Mouse (Mus musculus): Measurements from ENCODE around the gene Mecom. TPM values are rescaled to one million over a fixed set of nuclear protein-coding genes. Genes with fewer than 3 reads are reported as not detected.

The Mecom gene
- total RNA-seq, 2 experiments from 2014 or later: 4.2 to 4.7 TPM

GRCm38 (mm10) chr3:30198227-30198626 lies 349.6 kb downstream of the Mecom start:
- intact Hi-C loops (cut with DNase I): no loop called here

GRCm38 (mm10) chr3:30195186-30195585 lies 352.6 kb downstream of the Mecom start:
- DNase-seq (ENCODE audit: extremely low spot score in 1 of 2, low spot score in 2 of 2): no peak
- intact Hi-C loops (cut with DNase I): no loop called here

More at GRCm38 (mm10) chr3:30198227-30198626, 349.6 kb downstream of the Mecom start:
- DNase-seq (ENCODE audit: extremely low spot score in 1 of 2, low spot score in 2 of 2): no peak

DNA sequence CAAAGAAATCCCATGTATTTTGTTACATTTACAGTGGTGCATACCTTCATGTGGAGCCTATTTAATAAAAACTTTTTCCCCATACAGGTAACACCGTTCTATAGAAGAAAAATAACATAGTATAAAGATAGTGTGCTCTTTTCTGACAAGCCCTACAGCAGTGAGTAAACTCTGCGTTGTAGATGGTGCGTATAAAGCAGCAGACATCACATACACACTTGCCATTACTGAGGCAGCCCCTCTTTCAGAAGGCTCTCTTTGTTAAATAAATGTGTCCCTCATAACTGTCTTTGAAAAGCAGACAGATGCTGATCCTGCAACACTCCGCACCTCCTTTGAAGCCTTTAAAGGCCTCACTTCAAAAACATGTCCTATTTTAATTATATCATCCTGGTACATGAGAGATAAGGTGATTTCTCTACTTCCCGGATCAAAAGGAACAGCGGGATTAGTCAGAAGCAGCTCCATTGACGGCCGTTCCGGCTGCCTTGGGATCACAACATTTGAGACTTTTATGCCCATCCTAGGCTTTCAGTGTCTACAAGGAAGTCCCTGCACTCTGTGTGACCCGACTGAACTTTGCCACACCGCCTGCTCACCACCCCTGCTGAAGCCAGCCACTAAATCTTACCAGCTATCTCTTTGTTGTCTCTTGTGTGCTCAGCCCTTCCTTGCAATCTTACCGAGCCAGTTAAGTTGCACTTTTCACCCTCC lies 355.4 kb downstream of the Mecom start:
- no peak for DNase-seq (ENCODE audit: extremely low spot score in 1 of 2, low spot score in 2 of 2)
- intact Hi-C loops (cut with DNase I): no loop called here

DNA sequence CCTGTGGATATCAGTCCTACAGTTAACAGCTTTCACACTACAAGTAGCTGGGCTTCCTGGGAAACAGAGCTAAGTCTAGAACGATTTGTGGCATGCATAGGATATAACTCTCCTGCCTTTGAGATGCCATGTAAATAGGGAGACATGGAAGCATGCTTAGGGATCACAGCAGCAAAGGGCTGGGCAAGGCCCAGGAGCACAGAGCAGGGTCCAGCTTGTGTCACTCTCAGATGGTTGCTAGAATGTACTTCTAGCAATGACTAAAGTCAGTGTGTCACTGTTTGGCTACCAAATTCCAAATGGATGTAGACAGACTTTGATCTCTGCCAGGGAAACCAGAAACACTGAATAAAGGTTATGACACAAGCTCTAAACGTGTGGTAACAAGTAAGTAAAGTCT lies 358.5 kb downstream of the Mecom start:
- intact Hi-C loops (cut with DNase I): no loop called here
- DNase-seq (ENCODE audit: extremely low spot score in 1 of 2, low spot score in 2 of 2): no peak

DNA sequence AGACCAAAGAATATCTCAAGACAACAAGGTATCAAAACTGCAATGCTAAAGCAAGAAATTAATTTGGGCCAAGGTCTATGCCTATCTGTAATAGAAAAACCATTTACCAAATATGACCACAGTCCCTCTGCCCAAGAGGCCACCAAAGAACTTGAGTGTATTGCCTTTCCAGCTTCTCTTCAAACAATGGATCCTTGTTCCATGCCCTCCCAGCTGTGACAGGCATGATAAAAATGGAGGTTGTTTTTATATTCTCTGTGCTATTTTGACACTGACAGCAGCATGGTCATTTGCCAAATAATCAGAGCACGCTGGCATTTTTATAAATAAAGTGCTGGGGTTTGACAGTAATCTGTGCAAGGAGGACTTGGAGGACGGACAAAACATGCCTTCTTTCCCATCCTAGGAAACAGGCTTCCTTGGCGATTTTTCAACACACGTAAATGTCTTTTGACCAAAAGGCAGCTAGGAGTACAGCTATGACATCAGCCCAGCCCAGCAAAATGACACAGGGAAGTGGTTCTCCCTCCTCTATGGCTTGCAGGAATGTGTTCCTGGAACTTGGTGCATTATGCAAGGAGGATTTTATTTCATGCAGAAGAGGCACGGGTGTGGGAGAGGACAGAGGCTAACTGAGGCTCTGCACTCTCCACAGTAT lies 359.9 kb downstream of the Mecom start:
- intact Hi-C loops (cut with DNase I): no loop called here
- no peak for DNase-seq (ENCODE audit: extremely low spot score in 1 of 2, low spot score in 2 of 2)

GRCm38 (mm10) chr3:30181807-30182481 lies 365.9 kb downstream of the Mecom start:
- no peak for DNase-seq (ENCODE audit: extremely low spot score in 1 of 2, low spot score in 2 of 2)
- intact Hi-C loops (cut with DNase I): no loop called here

DNA sequence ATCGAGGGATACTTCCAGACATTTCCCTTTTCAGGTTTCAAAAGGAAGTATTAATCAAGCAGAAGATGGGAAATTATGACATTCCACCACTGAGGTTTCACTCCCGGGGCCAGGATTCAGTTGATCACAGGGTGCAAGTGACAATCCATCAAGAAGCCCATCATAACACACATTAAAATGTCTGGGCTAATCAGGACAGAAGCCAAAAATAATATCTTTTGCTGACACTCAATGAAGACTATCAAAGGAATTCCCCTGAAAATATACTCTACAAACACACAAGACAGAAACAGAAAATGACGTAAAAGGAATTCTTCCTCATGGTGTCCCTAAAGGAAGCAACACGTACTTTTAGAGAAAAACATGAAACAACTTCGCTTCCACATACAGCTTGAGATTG lies 371.2 kb downstream of the Mecom start:
- intact Hi-C loops (cut with DNase I): no loop called here
- no peak for DNase-seq (ENCODE audit: extremely low spot score in 1 of 2, low spot score in 2 of 2)

DNA sequence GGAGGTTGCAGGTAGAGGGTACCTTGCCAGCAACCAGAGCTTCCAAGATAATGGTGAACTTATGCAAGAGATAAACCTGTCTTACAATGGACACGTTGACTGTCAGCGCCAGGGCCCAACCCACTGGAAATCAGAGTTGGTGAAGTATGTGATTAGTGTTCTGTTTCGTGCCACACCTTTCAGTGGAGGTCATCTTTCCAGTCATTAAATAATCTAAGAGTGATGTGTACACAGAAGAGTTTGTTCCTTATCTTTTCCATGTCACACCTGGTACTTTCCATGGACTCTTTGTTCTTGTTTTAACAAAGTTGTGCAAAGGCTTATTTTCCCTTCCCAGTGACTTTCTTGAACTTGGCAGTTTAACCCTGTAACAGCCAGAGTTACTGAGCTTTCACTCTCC lies 374.0 kb downstream of the Mecom start:
- DNase-seq (ENCODE audit: extremely low spot score in 1 of 2, low spot score in 2 of 2): no peak
- intact Hi-C loops (cut with DNase I): no loop called here

- no peak for DNase-seq (ENCODE audit: extremely low spot score in 1 of 2, low spot score in 2 of 2)
- intact Hi-C loops (cut with DNase I): no loop called here
Measured at GRCm38 (mm10) chr3:30168396-30169186, 379.2 kb downstream of the Mecom start.

DNA sequence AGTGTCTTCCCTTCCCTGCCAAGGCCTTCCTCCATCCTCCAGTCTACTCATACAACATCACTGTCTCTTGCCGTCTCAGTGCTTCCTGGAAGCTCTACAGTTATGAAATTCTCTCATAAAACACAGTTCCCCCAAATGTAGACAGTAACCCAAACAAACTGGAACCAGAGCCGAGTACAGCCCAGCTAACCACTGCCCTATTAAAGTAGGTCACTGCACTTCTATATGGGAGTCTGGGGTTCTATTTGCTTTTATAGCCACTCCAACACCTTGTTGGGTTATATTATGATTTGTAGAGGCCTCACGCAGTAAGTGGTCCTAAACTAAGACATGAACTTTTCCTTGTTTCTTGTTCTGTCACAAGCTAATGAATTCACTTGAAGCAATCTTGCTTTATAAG lies 380.8 kb downstream of the Mecom start:
- DNase-seq (ENCODE audit: extremely low spot score in 1 of 2, low spot score in 2 of 2): no peak
- intact Hi-C loops (cut with DNase I): no loop called here

DNA sequence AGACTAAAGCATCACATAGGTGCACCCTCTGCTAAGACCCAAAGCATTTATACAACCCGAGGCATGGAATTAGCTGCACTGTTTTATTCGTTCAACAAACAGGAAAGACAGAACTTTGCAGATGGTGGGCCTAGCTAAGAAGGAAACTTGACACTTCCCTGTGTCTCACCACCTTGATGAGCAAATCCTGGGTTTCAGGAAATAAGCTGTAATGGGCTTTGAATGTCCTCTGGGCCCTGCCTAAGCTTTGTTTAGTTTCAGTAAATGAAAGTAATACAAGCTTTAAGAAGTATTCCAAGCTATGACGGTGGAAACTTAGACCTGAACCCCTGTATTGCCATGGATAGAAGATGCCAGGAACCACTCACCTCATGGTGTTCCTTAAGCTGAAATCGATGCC lies 383.0 kb downstream of the Mecom start:
- intact Hi-C loops (cut with DNase I): no loop called here

GRCm38 (mm10) chr3:30163390-30163789 lies 384.4 kb downstream of the Mecom start:
- DNase-seq (ENCODE audit: extremely low spot score in 1 of 2, low spot score in 2 of 2): no peak
- intact Hi-C loops (cut with DNase I): no loop called here

More for the DNA sequence above, 383.0 kb downstream of the Mecom start:
- no peak for DNase-seq (ENCODE audit: extremely low spot score in 1 of 2, low spot score in 2 of 2)

DNA sequence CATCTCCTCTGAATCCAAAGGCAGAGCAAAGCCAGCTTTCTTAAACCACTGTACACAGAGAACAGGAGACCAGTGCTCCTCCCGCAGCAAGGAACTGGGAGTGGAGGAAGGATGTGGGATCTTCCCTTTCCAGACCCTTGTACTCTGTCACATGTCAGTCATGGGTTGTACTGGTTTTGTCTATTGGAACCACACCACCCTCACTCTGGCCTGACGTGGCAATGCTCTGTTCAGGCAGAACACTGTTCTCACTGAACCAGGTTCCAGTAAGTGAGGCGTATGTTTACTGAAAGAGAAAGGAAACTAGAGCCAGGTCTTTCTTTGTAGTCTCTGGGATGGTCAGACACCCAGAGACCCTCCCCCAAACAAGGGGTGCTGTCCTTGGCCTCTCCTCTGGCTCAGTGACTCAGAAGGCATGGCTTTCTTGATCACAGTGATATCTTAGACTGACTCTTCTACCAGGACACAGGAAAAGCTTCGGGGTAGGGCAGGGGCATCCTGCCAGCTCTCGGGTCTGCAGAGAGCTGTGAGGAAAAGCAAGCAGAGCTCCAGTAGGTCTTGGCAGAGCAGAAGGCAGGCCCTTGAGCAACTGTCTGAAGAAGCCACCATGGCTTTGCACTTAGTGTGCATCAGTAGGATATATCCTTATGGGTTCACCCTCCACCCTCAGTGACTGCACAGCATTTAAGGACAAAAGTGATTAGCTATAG lies 386.7 kb downstream of the Mecom start:
- intact Hi-C loops (cut with DNase I): no loop called here
- peak in 1 of 2 experiments; percentile 26 for DNase-seq (ENCODE audit: extremely low spot score in 1 of 2, low spot score in 2 of 2)

GRCm38 (mm10) chr3:30160346-30160745 lies 387.5 kb downstream of the Mecom start:
- intact Hi-C loops (cut with DNase I): no loop called here
- no peak for DNase-seq (ENCODE audit: extremely low spot score in 1 of 2, low spot score in 2 of 2)

DNA sequence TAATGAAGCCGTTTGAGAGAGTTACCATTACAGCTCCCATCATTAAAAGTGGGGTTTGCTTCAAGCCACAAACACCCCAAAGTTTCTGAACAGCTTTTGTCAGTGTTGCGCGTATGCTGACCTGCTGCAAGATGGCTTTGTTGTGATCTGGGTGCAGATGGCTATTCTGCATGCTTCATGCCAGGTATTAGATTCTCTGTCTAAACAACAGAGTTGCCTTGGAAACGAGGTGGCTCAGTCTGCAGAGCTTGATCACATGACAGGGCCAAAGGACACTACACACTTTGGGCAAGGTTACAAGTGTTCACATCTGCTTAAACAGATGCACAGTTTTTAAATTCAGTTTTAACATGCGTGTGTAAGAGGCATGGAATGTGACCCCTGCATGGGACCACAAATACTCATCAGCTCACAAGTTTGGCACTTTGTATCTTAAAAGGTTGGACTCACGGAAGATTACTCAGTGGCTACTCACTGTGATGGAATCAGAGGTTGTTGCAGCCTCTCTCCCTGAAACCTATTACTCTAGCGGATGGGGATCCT lies 390.6 kb downstream of the Mecom start:
- intact Hi-C loops (cut with DNase I): no loop called here

DNA sequence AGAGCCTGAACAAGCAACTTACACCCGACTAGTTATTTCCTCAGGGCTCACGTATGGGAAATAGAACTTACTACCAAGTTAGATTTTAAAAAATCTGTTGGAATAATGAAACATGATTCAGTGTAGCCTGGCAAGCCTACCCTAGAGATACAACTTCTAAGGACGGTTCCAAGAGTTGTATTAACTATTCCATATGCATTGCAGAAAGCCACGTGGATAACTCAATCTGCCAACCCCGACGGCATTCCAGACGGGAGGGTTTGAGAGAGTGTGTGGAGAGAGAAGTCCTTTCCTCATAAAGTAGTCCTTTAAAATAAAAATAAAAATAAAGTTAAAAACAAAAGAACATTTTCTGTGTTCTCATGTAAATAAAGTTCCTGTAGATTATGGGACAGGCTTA lies 393.4 kb downstream of the Mecom start:
- no peak for DNase-seq (ENCODE audit: extremely low spot score in 1 of 2, low spot score in 2 of 2)
- intact Hi-C loops (cut with DNase I): no loop called here

More for the DNA sequence above, 390.6 kb downstream of the Mecom start:
- DNase-seq (ENCODE audit: extremely low spot score in 1 of 2, low spot score in 2 of 2): no peak

DNA sequence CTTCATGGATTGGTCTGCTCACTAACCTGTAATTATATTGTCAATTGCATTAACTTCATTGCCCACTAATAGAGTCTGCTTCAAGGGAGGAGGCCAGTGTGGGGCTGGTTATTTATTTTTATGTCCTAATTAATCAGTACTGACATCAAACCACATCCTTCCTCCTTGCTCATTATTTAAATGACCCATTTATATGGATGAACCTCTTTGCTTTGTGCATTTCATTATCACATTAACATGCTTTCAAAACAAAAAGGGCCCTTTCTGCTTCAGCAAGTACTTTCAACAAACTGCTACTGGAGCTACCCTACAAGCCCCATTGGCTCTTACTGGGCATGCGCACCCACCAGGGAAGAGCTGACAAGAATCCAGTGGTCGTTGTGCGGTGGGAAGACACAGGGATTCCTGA lies 393.9 kb downstream of the Mecom start:
- no peak for DNase-seq (ENCODE audit: extremely low spot score in 1 of 2, low spot score in 2 of 2)
- intact Hi-C loops (cut with DNase I): no loop called here

DNA sequence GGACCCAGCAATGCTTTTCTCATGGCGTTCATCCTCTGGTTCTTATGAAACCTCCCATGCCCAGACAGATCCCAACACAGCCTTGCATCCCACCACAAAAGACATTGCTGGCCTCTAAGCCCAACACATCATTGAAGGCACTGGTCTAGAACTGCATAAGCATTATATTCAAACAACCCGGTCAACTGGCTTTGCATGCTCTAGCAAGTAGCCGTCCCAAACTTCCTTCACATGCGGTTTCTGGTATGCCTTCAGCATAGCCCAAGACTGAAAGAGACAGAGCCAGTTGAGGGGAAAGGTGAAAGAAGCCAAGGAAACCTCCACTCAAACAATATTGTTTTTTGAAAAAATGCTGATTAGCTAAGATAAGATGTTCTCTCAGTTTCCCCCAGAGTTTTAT lies 397.7 kb downstream of the Mecom start:
- intact Hi-C loops (cut with DNase I): no loop called here
- DNase-seq (ENCODE audit: extremely low spot score in 1 of 2, low spot score in 2 of 2): no peak

All from left cerebral cortex, postnatal 10 days (tissue).